Mouse (Mus musculus): ENCODE data around the gene Sem1.
"Not testable (repeated sequence)": the region's sequence is repeated elsewhere in the genome, so short reads cannot be mapped to it uniquely, and the experiment has no call there.

Gene Sem1

DNA sequence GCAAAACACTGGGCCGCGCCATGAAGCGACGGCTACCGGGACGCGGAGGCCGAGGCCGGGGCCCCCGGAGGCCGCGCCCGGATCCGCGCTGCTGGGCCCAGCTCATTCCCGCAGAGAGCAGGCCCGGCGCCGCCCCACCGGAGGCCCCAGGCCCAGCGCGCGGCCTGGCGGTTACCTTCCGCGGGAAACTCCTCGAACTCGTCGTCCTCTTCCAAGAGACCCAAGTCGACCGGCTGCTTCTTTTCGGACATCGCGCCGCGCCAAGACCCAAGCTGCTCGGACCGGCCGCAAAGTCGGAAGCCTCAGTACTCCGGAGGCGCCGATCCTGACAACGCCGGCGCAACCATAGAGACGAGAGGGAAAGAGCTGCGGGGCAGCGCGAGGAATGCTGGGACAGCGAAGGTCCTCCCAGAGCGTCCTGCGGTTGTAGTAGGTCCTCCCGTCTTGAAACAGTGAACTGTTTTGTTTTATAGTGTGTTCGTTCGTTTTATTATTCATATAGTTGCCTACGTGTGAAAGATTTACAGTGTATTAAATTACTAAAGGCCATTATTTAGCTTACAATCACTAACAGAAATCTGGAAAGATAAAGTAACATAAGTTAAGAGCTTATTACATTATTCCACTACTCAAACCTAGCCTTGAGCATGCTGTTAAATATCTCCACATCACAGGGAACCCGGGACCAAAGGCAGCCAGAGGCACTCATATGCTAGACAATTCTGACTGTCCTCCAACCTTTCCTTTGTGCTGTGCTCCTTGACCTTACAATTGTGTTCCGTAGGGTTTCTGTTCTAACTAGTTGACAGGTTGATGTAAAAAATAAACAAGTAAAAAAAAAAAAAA, at the start of gene Sem1:
TSS of gene Sem1 (minus strand) at position 360 of the 846 bp plus-strand sequence.
- DNase-seq (ENCODE audit: low spot score), result peak; percentile 96

DNA sequence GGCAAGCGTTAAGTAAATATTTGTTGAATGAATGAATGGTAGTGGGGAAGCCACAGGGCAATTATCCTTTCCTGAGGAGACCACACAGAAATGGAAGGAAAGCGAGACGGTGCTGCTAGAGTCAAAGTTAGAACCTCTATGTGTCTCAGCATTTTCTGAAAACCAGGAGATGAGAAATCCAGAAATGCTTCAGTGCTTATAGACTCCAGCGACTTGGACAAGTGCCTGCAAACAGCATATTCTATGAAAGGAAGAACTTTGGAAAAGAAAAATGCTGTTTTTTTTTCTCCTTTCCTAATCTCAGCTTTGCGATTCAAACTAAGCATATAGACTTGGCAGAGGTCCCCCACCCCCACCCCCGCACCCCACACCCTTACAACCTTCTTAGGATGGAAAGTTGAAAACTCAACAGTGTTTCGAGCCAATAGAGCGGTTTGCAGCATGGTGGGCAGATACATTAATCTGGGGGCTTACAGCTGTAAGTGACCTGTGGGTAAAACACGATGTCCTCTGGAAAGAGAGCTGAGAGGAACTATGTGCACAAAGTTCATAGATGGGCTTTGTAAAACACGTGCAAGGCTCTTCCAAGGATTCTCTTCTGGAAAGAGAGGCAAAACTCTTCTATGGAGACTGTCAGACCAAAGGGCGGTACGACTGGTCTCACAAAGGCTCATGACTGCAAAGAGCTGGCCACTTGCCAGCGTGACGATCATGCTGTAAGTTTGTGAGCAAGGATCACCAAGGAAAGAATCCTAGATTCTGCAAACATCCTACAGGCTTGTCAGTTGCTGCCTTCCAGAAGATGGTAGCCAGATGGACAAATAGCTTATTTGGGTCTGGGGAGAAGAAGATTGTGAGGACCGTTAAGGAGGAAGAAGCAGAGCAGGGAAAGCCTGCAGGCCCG, 44.6 kb upstream of the Sem1 start:
- DNase-seq (ENCODE audit: low spot score), result no peak

DNA sequence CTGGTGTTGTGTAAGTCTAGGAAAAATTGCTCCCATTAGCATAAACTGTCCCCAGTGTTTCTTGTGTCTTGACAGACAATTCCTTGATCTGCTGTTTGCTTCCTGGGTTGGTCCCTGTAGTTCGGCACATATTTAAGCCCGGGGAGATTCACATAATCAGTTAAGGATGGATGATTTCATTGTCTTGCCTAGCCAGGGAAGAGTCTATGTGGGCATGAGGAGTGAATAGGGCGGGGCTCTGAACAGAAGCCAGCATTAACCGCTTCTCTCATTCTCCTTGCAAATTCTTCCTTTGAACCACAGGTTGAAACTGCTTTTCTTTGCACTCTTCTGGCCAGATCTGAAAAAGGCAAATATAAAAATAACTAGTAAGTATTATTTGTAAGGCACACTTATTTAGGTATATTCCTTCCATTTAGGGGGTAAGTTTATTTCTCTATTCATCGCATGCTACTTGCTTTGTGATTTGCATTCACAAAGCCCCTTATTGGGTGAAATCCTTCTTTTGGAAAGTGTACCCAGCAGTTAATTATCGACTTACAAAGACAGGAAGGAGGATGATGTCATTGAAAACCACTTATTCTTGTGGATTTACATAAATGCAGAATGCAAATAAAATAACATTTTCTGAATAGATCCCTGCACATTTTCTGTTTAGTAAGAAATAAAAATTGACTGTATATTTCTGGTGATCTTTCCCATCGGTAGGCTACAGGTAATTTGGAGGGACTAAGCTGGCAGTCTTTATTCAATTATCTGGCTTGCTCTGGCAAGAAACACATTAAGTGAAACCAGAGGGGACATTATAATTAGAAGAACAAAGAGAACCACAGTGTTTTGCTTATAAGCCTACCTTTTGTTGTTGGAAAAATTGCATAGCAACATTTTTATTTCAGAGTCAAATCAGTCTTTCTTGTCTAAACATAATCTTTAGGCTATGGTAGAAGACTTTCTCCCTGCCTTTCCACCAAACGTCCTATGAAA, 25.4 kb upstream of the Sem1 start:
- peak; percentile 58 for DNase-seq (ENCODE audit: low spot score)

DNA sequence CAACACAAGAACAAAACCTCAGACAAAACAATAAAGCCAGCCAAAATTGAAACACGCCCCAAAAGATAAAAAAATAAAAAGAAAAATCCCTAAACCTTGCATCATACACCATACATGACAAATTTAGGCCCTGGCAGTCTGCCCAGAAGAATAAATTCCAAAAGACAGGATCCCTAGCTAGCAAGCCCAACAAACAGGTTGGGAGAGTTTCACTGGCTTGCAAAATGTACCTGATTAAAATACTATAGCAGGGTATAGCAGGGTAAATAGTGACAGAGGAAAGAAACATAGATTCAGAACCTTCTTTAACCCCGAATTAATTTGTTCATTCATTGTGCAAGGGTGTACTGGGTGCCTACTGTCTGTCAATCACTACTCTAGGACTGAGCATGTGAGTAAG, 7.8 kb upstream of the Sem1 start:
- no peak for DNase-seq (ENCODE audit: low spot score)

DNA sequence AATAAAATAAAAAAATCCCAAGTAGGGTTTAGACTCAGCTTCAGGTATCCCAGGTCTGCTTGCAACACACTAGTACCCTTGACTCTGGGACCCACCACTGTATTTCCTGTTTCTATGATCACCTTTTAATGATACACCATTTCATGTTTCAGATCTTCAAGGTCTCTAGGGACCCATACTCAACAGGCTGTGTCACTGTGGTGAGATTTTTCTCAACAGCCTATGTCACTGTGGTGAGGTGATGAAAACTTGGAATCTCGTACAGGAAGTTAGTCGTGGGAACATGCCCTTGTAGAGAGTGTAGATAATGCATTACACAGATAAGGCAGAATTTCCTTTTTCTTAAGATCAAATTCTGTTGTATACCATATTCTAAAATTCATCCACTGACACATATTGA, 3.4 kb upstream of the Sem1 start:
- no peak for DNase-seq (ENCODE audit: low spot score)

DNA sequence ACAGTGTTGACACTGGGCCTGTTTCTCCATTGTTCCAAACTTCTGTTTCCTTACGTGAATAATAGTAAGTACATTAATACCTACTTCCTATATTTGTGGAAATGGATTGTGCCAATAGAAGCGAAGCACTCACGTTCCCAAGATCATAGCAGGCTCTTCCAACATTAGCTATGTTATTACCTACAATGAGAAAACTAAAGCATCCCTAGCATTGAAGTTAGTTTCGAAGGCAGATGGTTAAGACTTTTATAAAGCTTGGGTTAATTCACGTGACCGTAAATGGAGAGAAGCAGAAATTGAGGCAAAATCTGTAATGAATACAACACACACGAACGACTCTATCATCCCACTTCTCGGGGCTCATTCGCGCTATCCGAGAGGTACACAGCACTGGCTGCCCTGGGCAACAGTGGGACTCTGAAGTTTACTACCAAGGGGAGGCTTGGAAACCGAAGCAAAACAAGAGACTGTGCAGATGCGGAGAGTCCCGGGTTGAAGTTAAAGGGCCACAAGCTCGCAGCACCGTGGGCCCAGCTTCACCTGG, 650 bp downstream of the Sem1 start:
- DNase-seq (ENCODE audit: low spot score), result no peak

DNA sequence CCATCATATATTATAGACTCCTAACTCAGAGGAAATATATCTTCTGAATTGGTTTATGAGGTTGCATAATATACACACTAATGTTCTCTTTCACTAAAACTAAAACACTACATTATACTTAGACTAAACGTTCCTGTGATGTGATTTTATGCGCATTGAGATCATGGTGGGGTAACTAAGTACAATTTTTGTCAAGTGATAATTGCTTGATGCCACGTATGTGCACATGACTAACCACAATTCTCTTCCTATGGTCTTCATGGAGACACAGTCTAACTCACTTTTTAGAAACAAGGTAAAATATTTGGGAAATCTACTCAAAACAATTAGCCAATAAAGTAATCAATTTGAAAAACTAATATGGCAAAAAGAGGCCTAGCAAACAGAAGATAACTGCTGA, 1.2 kb downstream of the Sem1 start:
- no peak for DNase-seq (ENCODE audit: low spot score)

DNA sequence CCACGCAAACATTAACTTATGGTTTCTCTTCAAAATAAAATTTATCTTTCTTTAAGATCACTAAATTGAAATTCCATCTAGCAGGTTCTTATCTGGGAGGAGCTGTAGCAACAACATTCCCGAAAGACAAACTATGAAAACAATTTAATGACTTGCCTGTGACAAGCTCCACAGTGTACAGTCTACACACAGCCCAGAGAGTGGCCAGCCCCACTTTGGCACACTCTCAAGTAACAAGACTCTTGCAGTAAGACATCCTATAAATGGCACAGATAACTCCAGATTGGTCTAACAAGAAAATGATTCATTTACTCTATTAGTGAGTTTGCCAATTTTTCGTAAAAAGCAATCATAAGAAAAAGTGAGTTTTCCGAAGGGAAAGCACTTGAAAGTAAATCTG, 2.7 kb downstream of the Sem1 start:
- DNase-seq (ENCODE audit: low spot score), result no peak

DNA sequence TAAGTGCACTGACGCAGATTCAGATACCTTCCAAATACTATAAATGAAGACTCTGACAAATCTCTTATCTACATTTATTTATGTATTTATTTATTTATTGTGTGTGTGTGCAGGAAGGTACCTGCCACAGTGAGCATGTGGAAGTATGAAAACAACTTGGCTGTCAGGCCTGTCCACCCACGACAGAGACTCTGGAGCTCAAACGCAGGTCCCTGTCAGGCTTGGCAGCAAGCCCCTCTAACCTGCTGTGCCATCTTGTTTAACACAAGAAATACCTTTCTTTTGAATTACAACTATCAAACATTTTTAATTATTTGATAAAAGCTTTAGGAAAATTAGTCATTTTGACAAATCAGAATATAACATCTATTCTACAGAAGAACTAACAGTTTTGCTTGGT, 10.0 kb downstream of the Sem1 start:
- DNase-seq (ENCODE audit: low spot score), result no peak

DNA sequence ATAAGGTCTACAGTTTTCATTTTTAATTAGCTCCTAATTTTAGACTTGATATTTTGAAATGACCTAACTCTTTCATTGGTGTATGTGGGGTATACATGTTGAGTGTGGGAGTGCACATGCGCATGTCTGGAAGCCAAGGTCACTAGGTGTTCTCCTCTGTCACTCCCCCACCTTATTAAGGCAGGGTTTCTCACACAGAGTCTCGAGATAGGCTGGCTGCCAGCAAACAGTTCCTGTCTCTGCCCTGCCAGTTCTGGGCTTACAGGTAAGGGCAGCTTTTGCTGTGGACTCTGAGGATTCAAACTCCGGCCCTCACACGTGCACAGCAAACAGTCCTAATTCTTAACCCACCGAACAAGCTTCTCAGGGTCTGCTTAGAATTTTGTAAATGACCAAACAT, 14.8 kb downstream of the Sem1 start:
- DNase-seq (ENCODE audit: low spot score), result no peak

DNA sequence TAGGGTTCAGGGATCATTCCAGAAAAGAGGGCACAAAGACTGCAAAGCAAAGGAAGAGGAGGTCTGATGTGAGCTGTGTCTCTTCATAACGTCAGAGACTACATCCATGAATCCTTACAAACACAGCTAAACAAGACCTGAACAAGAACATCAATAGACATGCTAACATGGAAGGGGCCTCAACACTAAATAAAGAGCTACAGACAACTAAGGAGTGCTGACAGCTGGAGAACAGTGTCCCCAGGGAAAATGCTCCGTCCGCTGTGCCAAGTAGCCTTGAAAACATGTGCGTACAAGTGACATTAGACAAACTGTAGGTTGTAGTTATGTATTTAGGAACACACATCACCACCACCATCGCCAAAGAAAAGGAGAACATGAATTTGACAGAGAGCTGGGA, 15.7 kb downstream of the Sem1 start:
- DNase-seq (ENCODE audit: low spot score), result no peak

DNA sequence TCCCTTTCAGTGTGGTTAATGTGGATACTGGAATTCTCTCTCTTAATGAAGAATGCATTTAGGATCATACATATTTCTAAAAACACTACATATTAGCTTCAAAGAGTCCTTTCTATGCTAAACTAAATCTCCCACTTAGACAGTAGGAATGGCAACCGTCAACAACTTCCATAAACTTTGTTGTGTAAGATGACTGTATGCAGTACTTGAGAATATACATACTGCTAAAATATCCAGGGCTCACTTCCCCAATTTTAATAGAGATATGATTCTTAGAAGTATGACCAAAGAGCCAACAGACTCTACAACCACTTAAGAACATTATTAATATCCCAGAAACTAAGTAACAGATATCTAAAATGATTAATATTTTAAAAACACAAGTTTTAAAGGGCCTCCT, 20.8 kb downstream of the Sem1 start:
- no peak for DNase-seq (ENCODE audit: low spot score)

DNA sequence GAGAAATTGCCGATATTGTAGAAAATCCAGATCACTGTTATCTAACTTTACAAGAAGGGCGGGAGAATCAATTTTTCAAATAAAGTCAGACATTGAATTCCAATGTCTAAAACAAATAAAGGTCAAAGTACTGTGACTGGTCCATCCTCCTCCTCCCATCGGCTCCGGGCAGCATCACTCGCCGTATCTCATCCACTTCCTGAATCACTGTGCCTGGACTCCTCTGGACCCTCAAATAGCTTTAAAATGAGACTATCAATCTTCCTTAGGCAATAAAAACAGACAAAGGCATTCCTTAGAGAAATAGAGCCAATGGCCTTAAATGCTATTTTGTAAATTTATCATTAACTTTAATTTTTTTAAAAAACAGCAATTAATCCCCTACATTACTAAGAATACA, 26.5 kb downstream of the Sem1 start:
- no peak for DNase-seq (ENCODE audit: low spot score)

DNA sequence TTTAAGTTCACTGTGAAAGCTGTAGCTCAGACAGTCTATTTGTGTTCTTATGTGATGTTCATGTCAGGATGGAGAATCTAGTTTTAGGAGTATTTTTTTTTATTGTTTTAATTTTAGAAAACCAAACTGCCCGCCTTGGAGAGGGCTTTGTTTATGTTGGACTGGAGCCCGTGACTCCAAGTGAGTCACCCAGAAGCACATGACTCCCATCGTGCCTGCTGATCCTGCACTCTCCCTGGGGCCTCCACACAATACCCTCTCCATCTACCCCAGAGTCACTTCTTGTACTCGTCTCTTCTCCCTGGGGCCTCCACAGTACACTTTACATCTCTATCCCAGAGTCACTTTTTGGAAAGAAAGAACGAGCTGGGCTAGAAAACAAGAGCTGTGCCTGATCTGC, 30.5 kb downstream of the Sem1 start:
- DNase-seq (ENCODE audit: low spot score), result no peak

DNA sequence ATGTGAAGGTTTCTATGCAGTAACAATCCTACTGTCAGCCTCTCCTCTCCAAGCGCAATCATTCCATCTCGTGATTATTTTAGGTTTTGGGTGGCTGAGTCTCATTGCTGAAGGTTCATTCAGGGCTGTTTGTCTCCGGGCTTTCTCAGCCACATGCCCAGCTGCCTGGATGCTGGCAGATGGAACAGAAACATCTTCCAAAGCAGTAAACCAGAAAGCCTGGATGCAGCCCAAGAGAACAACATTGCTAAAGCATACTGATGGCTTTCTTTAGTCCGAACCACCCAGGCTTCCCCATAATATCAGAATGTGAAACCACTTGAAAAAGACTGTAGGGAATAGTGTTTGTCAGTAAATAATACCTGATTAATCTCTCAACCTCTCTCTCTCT, 34.2 kb downstream of the Sem1 start:
- DNase-seq (ENCODE audit: low spot score), result no peak

DNA sequence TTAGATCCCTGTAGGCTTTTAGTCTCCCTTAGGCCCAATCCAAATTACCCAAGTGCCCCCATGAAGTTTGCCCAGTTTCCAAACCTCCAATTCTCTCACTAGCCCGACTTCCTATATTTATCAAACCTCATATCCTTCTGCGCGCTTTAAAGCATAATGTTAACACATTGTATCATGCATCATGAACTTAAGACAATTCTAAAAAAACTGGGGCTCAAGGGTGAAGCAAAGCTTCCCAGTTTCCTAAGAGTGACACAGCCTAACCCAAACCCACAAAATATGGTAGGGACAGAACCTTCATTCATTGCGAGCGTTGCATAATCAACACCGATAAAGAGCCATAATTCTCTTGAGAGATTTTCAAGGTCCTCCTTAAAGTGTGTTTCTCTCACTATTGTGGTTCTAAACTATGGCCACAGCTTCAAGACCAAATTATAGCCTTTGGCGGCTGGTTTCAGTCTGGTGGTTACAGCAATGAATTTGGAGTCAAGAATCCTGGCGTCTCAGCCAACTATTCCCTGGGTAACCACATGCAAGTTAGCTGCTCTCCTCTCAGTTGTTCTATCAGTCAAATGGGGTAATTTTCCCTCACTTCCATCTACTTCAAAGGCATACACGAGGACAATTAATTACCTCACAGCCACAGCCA, 34.7 kb downstream of the Sem1 start:
- DNase-seq (ENCODE audit: low spot score), result no peak

DNA sequence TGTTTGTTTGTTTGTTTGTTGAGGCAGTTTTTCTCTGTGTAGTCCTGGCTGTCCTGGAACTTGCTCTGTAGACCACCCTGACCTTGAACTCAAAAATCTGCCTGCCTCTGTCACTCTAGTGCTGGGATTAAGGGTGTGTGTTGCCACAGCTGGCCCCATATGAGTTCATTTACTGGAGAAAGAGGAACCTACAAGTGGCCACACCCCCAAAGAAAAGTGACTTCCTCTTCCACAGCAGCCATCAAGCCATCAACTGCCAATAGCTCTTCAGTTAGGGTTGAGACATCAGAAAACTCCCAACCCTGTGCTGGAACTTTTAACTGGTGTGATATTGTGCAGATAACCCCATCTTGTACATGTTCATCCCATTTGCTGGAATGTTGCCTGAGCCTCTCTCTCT, 36.3 kb downstream of the Sem1 start:
- no peak for DNase-seq (ENCODE audit: low spot score)

DNA sequence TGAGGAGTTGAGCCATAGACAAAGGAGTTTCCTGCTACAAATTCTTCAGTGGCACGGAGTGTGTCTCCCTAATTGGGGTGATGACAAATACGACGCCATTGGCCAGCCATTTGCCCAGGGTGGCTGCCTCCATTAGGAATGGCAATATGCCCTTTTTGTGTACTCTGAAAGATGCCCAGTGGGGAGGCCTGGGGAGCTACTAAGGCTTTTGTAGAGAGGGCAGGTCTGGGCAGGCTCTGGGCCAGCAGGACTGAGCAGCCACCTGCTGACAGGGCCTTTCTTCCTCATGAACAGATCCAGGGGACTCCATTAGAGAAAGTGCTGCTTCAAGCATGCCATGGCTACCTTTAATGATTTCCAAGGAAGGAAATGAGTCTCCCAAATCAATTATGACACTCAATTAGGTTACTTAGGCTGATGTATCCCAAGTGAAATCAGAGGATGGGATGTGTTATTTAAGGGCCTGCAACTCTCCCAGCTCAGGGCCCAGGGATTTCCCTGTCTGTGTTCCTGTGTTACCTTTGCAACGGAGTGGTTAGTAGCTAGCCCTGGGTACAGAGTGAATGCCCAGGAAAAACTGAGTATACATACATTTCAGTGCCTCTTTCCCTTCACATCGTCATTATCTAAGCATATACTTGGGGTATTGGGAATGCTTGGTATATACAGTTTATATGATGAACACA, 41.5 kb downstream of the Sem1 start:
- DNase-seq (ENCODE audit: low spot score), result peak; percentile 53

DNA sequence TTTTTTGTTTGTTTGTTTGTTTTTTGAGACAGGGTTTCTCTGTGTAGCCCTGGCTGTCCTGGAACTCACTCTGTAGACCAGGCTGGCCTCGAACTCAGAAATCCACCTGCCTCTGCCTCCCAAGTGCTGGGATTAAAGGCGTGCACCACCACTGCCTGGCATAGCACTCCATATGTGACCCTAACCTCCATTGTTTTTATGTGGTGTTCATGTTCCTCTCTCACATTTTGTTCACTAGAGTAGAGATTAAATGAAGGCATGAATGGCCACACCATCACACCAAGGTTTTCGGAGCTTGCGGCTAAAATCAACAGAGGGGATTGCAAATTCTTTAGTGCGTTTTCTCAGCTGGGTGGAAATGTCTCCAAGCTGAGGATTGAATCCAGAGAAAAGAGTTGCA, 42.1 kb downstream of the Sem1 start:
- DNase-seq (ENCODE audit: low spot score), result not testable (repeated sequence)

Measured in retina, embryonic 14.5 days (tissue).